Mouse (Mus musculus) adrenal gland (tissue): ENCODE data around the gene Syt7.

ENCODE experiments used
- intact Hi-C: fragments of 180-260 bp; cut with DNase I; formaldehyde crosslinking; loops from one replicate; pipeline ENCODE4 v1.15.1; 2025

The Syt7 gene

GRCm38 (mm10) chr19:10379978-10380377 lies 8.9 kb upstream of the Syt7 start:
- intact Hi-C loops, result no loop called here

DNA sequence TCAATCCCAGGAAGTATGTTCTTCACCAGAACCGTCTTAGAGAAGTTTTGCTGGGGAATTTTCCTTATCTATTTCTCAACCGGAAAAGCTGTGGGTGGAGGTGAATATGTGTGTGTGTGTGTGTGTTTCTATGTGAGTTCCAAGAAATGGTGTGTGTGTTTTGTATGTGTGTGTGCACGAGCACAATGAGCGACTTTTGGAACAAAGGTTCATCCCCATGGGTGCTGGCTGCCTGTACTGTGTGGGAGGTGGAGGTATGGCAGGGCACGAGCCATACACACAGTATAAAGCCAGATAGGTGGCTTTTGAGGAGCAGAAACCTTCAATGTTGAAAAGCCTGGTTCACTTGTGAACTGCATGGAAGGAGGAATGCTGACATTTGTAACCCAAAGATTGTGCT lies 1.2 kb upstream of the Syt7 start:
- intact Hi-C loops, result no loop called here

DNA sequence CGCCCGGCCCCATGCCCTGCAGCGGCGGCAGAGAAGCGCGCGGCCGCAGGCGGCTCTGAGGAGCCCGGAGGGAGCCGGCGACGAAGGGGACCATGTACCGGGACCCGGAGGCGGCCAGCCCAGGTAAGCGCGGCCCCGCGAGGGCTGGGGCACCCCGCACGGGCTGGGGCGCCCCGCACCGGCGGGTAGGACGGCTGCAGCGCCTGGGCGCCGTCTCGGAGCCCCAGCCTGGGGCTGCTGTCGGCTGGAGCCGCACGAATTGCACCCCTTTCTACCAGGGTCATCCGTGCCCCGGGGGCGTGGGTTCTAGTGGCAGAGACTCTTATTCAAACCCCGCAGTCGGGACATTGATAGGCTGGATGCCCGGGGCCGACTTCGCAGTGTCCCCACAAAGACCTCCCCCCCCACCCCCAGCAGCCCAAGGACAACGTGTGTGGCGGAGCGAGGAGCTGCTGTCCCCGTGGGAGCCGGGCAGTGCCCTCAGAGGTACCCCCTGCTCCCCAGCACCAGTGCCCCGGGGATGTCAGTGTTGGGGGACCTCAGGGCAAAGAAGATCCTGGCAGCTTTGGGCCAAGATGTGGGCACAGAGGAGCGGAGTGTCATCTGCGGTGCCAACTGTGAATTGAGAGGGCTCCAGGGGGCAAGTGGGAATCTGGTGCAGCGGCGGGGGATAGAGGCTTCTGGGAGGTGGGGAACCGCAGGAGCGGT lies 655 bp downstream of the Syt7 start:
- intact Hi-C loops, result loop anchor here (5.0 kb wide), 1 partner anchor 47 kb away; no protein-coding TSS in a partner anchor

GRCm38 (mm10) chr19:10390099-10390680 lies 1.3 kb downstream of the Syt7 start:
- intact Hi-C loops, result loop anchor here (5.0 kb wide), 1 partner anchor 48 kb away; no protein-coding TSS in a partner anchor

DNA sequence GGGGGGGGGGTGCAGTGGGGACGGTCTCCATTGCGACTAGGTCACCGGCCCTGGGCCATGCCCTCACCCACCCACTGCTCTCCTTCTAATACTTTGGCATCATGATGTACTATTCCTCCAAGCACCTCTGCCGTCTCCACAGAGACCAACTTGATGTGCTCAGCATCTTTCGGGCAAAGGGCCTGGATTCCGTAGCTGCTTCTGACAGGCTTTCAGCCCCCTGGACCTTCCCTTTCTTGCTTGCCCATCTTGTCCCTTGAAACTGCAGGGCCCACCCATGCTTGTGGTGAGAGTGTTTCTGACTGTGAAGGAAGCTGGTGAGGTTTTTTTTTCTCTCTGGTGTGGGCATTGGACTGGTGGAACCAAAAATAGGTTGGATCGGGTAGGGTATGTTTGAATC lies 2.1 kb downstream of the Syt7 start:
- intact Hi-C loops, result loop anchor here (5.0 kb wide), 1 partner anchor 49 kb away; no protein-coding TSS in a partner anchor

DNA sequence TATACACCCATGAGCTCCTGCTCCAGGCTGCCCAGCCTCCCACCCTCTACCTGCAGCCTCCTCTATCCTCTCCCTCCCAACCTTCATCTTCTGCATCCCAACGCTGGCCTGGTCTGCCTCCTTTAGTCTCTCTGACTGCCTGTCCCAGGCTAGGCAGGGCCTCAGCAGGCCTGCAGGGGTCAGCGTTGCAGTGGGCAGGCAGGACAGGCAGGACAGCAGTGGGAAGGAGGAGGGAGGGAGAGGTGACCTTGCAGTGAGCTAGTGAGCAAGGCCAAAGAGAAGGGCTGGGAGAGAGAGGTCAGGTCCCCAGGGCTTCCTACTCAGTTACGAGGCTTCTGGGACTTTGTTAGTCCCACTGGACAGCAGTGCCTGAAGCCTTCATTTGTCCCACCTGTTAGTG lies 3.1 kb downstream of the Syt7 start:
- intact Hi-C loops, result loop anchor here (5.0 kb wide), 1 partner anchor 50 kb away; no protein-coding TSS in a partner anchor

- intact Hi-C loops, result loop anchor here (5.0 kb wide), 1 partner anchor 51 kb away; no protein-coding TSS in a partner anchor
Measured at GRCm38 (mm10) chr19:10393471-10393870, 4.6 kb downstream of the Syt7 start.

DNA sequence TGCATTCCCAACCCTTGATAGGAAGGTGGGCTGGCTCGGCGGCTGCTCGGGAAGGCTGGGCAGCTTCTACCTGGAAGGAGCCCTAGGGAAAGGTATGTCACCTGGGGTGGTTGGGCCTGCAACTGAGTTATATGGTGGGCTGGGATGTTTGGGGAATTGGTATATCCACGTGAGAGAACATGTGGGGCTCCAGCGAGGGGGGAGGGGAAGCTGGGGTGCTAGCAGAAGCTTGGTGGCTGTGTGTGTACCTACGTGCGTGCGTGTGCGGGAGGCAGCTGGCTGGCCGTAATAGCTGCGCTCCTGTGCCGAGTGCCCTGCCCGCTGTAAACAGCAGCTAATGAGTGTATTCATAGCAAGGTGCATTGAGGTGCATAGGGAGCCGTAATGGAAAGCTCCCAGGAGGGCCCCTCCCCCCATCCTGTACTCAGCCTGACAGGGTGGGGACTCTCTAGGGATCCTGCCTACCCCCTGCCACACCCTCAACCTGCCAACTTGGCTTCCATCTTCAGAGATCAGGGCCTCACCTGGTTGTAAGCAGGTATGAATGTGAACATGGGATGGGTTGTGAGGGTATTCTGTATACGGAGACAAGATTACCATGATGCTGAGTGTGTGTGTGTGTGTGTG lies 5.1 kb downstream of the Syt7 start:
- intact Hi-C loops, result loop anchor here (5.0 kb wide), 1 partner anchor 52 kb away; no protein-coding TSS in a partner anchor

DNA sequence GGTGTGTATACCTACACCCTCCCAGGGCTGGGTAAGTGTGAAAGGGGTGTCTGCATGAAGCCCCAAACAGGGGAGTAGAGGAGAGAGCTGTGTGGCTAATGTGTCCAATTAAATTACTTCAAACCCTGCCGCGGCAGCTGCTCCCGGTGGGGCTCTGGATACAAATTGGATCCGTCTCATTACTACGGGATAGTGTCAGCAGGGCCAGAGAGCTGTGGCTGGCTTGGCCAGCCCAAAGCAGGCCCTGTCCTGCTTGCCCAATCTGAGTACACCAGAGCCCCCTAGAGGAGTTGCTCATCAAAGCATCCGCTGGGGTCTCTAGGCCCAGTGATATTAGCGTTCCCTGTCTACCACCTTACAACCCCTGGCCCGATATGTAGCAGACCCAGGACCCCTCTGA lies 6.3 kb downstream of the Syt7 start:
- intact Hi-C loops, result no loop called here

- intact Hi-C loops, result no loop called here
Measured at GRCm38 (mm10) chr19:10396962-10397361, 8.1 kb downstream of the Syt7 start.

- intact Hi-C loops, result no loop called here
Measured at GRCm38 (mm10) chr19:10397479-10398153, 8.7 kb downstream of the Syt7 start.

GRCm38 (mm10) chr19:10398296-10398695 lies 9.4 kb downstream of the Syt7 start:
- intact Hi-C loops, result no loop called here

DNA sequence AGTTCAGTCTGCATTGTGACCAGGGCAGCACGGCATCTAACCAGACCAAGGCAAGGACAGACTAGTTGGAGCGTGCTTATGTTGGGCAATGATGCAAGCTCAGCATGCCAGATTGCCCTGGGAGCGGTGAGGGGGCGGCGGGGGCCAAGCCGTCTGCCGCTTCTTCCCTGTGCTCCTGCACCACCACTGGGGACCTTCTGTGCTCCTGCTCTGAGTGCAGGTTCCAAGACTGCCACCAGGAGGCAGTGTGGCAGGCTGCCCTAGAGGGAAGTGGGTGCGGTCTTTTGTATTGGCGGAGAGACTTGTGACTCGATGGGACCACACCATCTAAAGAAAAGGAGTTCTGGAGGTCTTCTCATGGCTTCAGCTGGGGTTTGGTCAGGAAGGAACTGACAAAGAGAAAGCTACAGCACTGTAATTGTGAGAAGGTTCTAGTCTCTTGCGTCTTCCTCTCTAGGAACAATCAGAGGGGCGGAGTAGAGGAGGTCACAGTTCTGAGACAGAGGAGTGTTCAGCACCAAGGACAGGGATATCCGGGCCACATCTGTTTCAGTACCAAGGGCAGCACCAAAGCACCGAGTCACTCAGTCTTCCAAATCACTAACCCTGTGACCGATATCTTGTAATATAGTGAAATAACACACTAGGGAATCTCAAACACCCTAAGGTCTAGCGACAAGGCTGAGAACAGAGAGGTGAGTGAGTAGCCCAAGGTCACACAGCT lies 14.0 kb downstream of the Syt7 start:
- intact Hi-C loops, result no loop called here

DNA sequence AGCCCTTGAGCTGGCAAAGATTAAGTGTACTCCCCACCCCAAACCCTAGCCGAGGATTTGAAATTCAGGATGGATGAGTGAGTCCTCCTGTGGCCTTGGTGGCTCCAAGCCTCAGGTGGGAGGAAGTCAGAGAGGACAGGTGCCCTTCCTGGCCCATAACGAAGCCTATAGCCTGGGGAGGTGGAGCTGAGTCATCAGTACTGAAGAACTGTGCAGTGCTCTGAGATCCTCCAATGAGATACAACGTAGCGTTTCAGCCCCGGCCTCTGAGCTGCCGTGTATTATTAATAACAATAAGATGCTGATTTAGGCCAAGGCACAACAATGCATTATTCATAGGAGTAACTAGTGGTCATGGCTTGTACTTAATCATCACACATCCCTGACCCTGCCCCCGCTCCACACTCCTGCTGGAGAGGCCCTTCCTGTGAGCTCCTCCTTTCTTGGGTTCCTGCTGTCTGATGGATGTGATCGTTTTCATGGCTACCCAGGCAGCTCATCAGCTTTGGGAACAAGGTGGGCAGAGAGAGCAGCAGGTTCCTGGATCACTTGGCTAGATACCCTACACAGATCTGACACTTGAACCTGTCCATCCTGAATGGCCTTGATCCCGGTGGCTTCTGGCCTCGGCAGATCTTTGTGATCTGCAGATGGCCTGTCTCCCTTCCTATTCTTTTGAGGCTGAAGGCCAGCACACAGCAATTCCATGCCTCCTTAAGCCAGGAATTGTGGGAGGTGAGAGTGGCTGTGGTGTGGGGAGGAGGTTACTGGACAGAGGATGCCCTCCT lies 14.9 kb downstream of the Syt7 start:
- intact Hi-C loops, result no loop called here

DNA sequence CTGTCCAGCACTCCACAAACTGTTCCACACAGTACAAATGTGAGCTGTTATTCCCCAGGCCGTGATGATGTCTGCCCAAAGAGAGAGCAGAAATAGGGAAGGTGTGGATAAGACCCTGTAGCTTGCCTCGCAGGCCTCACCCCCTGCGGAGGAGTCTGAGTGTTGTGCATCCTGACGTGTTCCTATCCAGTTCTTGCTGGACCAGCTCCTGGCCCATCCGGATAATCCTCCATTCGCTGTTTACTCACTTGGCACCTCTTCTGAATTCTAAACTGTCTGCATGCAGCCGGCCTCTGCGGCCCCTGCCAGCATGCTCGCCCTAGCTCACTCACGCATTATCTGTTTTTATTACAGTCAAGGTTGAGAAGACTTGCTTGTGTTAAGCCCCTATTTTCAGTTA lies 15.5 kb downstream of the Syt7 start:
- intact Hi-C loops, result no loop called here

- intact Hi-C loops, result no loop called here
Measured at GRCm38 (mm10) chr19:10404911-10405310, 16.0 kb downstream of the Syt7 start.

DNA sequence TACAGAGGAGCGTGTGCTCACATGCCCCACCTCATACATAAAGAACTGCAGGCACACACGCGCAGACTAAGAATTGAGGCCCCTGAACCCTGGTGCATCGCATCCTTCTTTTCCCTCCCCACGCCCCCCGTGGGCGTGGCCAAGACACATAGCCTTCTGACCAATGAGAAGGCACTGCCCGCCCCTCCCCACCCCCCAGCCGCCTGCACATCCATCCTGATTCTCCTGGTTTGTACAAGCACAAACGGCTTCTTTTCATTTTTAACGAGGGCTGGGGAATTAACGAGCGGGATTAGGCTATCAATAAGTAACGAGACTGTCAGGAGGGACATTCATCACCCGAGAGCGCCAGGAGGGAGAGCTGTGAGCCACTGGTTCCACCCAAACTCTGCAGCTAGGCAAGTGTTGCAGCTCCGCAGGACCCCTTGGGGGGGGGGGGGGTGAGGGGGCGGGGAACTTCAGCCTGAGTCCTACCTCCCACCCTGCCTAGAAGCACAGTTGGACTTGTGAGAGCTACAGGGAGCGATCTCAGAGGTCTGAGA lies 24.9 kb downstream of the Syt7 start:
- intact Hi-C loops, result no loop called here

- intact Hi-C loops, result no loop called here
Measured at GRCm38 (mm10) chr19:10415508-10415907, 26.6 kb downstream of the Syt7 start.

GRCm38 (mm10) chr19:10416889-10417288 lies 28.0 kb downstream of the Syt7 start:
- intact Hi-C loops, result no loop called here

GRCm38 (mm10) chr19:10417436-10417835 lies 28.5 kb downstream of the Syt7 start:
- intact Hi-C loops, result no loop called here
